Mouse (Mus musculus) cerebellum, adult 8-10 months (tissue): ENCODE data around the gene Arnt2.

Experiments used
- DNase-seq: peaks from one replicate; pipeline ENCODE4 v3.0.0; 2022

Arnt2 gene

GRCm38 (mm10) chr7:84284974-84285373 is 125.0 kb downstream of the Arnt2 start:
- DNase-seq = no peak

- no peak for DNase-seq
Observed at GRCm38 (mm10) chr7:84282231-84282630, 127.7 kb downstream of the Arnt2 start.

- no peak for DNase-seq
Observed at GRCm38 (mm10) chr7:84279231-84279630, 130.7 kb downstream of the Arnt2 start.

GRCm38 (mm10) chr7:84275312-84275711 is 134.7 kb downstream of the Arnt2 start:
- no peak for DNase-seq

- no peak for DNase-seq
Observed at GRCm38 (mm10) chr7:84273930-84274329, 136.0 kb downstream of the Arnt2 start.

- DNase-seq = peak; percentile 70
Observed at GRCm38 (mm10) chr7:84272206-84272818, 137.7 kb downstream of the Arnt2 start.

GRCm38 (mm10) chr7:84271429-84271828 is 138.5 kb downstream of the Arnt2 start:
- no peak for DNase-seq

- no peak for DNase-seq
Observed at GRCm38 (mm10) chr7:84263466-84263865, 146.5 kb downstream of the Arnt2 start.

- no peak for DNase-seq
Observed at GRCm38 (mm10) chr7:84261341-84261740, 148.6 kb downstream of the Arnt2 start.

GRCm38 (mm10) chr7:84260401-84260800 is 149.6 kb downstream of the Arnt2 start:
- no peak for DNase-seq

GRCm38 (mm10) chr7:84259309-84259985 is 150.5 kb downstream of the Arnt2 start:
- no peak for DNase-seq

GRCm38 (mm10) chr7:84256661-84257060 is 153.3 kb downstream of the Arnt2 start:
- DNase-seq = no peak

GRCm38 (mm10) chr7:84256245-84256644 is 153.7 kb downstream of the Arnt2 start:
- DNase-seq = no peak

GRCm38 (mm10) chr7:84254916-84255315 is 155.1 kb downstream of the Arnt2 start:
- no peak for DNase-seq

- DNase-seq = no peak
Observed at GRCm38 (mm10) chr7:84254311-84254710, 155.7 kb downstream of the Arnt2 start.

- no peak for DNase-seq
Observed at GRCm38 (mm10) chr7:84251667-84252066, 158.3 kb downstream of the Arnt2 start.

GRCm38 (mm10) chr7:84250736-84251135 is 159.2 kb downstream of the Arnt2 start:
- DNase-seq = no peak

- DNase-seq = no peak
Observed at GRCm38 (mm10) chr7:84249951-84250350, 160.0 kb downstream of the Arnt2 start.

- no peak for DNase-seq
Observed at GRCm38 (mm10) chr7:84249381-84249780, 160.6 kb downstream of the Arnt2 start.

- DNase-seq = no peak
Observed at GRCm38 (mm10) chr7:84247960-84248665, 161.9 kb downstream of the Arnt2 start.

- no peak for DNase-seq
Observed at GRCm38 (mm10) chr7:84246878-84247277, 163.1 kb downstream of the Arnt2 start.

- no peak for DNase-seq
Observed at GRCm38 (mm10) chr7:84246093-84246492, 163.9 kb downstream of the Arnt2 start.

- no peak for DNase-seq
Observed at GRCm38 (mm10) chr7:84240406-84240805, 169.6 kb downstream of the Arnt2 start.

GRCm38 (mm10) chr7:84237655-84238054 is 172.3 kb downstream of the Arnt2 start:
- DNase-seq = no peak
